Mouse (Mus musculus) CH12.LX (cell line): ENCODE data around the gene Plekha4. TPM values are rescaled to one million over a fixed set of nuclear protein-coding genes. Genes with fewer than 3 reads are reported as not detected.

Experiments
- DNase-seq: peaks from one replicate; pipeline ENCODE4 v3.0.0-alpha.2; 2013; ENCODE audit errors: extremely low read depth
- H3K27ac ChIP-seq: 2 replicates; pipeline ENCODE4 v1.5.1; 2012; ENCODE audit warnings: low read depth, mild to moderate bottlenecking, control low read depth, moderate library complexity; ENCODE audit not compliant: insufficient read depth
- H3K27me3 ChIP-seq: replicated peaks from 2 replicates; pipeline ENCODE3; 2012; ENCODE audit warnings: inconsistent platforms
- H3K36me3 ChIP-seq, 2 experiments: replicated peaks in 1 of 2; 2 replicates each; pipeline versions ENCODE3 to v1.6.1; 2012; ENCODE audit warnings: inconsistent platforms in 1 of 2, low read length in 1 of 2, mild to moderate bottlenecking in 1 of 2, mixed read lengths in 1 of 2, moderate library complexity in 1 of 2; ENCODE audit not compliant: control insufficient read depth in 1 of 2, insufficient read depth in 1 of 2
- H3K4me1 ChIP-seq, 2 experiments: 2 replicates each; pipeline ENCODE4 v1.6.1; 2012; ENCODE audit warnings: inconsistent platforms in 1 of 2, moderate library complexity in 1 of 2; ENCODE audit not compliant: insufficient read depth in 2 of 2, control insufficient read depth in 1 of 2
- H3K4me2 ChIP-seq: 2 replicates; pipeline ENCODE4 v1.6.1; 2012; ENCODE audit warnings: low read depth, mild to moderate bottlenecking, control low read depth; ENCODE audit not compliant: poor library complexity, insufficient read depth, severe bottlenecking
- H3K4me3 ChIP-seq, 3 experiments: fragments of 150-350 bp in 1 of 3; sonication (generic) in 1 of 3; replicated peaks in 1 of 3; 2 replicates each; pipeline versions ENCODE3 to v1.5.1; 2011 to 2012; ENCODE audit warnings: low read depth in 2 of 3, low read length in 2 of 3, mild to moderate bottlenecking in 2 of 3, moderate library complexity in 2 of 3, control low read depth in 1 of 3, improper control_type of control experiment in 1 of 3, inconsistent platforms in 1 of 3, mixed read lengths in 1 of 3; ENCODE audit not compliant: poor library complexity in 1 of 3
- H3K79me2 ChIP-seq: replicated peaks from 2 replicates; pipeline ENCODE4 v1.6.1; 2012; ENCODE audit warnings: mild to moderate bottlenecking, moderate library complexity; ENCODE audit not compliant: control insufficient read depth, poor library complexity, insufficient read depth, severe bottlenecking; ENCODE audit errors: extremely low read depth
- H3K9ac ChIP-seq: 2 replicates; pipeline ENCODE4 v1.6.1; 2012; ENCODE audit warnings: low read depth, mild to moderate bottlenecking, control low read depth, moderate library complexity; ENCODE audit not compliant: insufficient read depth
- H3K9me3 ChIP-seq: replicated peaks from 2 replicates; pipeline ENCODE3; 2012; ENCODE audit warnings: low read length, inconsistent platforms, mixed read lengths
- CHD1 ChIP-seq: IDR thresholded peaks from 2 replicates; pipeline ENCODE4 v1.6.1; 2012; ENCODE audit warnings: low read depth, low read length, improper control_type of control experiment, inconsistent platforms
- CHD2 ChIP-seq: IDR thresholded peaks from 2 replicates; pipeline ENCODE4 v1.6.1; 2011; ENCODE audit warnings: low read length, improper control_type of control experiment
- CTCF ChIP-seq, 2 experiments: IDR thresholded peaks in 1 of 2; conservative IDR thresholded peaks in 1 of 2; 2 replicates each; pipeline ENCODE4 v1.5.1; 2011 to 2012; ENCODE audit warnings: low read depth in 2 of 2, low read length in 2 of 2, improper control_type of control experiment in 1 of 2, inconsistent platforms in 1 of 2, mild to moderate bottlenecking in 1 of 2, moderate library complexity in 1 of 2
- E2F4 ChIP-seq: IDR thresholded peaks from 2 replicates; pipeline ENCODE4 v1.6.1; 2011; ENCODE audit warnings: low read depth, low read length, improper control_type of control experiment; ENCODE audit not compliant: insufficient replicate concordance
- EP300 ChIP-seq: IDR thresholded peaks from 2 replicates; pipeline ENCODE4 v1.6.1; 2011; ENCODE audit warnings: low read length, improper control_type of control experiment
- ETS1 ChIP-seq: conservative IDR thresholded peaks from 2 replicates; pipeline ENCODE4 v1.6.1; 2012; ENCODE audit warnings: low read depth, mild to moderate bottlenecking, inconsistent platforms, low read length, improper control_type of control experiment, moderate library complexity
- HCFC1 ChIP-seq: IDR thresholded peaks from 2 replicates; pipeline ENCODE4 v1.6.1; 2012; ENCODE audit warnings: low read depth, mild to moderate bottlenecking, inconsistent platforms, low read length, improper control_type of control experiment
- IRF4 ChIP-seq: IDR thresholded peaks from 2 replicates; pipeline ENCODE4 v1.6.1; 2014; ENCODE audit warnings: low read depth, mild to moderate bottlenecking, inconsistent platforms, low read length, improper control_type of control experiment
- JUN ChIP-seq: IDR thresholded peaks from 2 replicates; pipeline ENCODE4 v1.6.1; 2011; ENCODE audit warnings: low read depth, mild to moderate bottlenecking, low read length, improper control_type of control experiment, moderate library complexity; ENCODE audit not compliant: insufficient read depth
- MEF2A ChIP-seq: IDR thresholded peaks from 2 replicates; pipeline ENCODE4 v1.6.1; 2014; ENCODE audit warnings: low read depth, mild to moderate bottlenecking, inconsistent platforms, low read length, improper control_type of control experiment, borderline replicate concordance
- MXI1 ChIP-seq: IDR thresholded peaks from 2 replicates; pipeline ENCODE4 v1.6.1; 2011; ENCODE audit warnings: mild to moderate bottlenecking, low read depth, low read length, improper control_type of control experiment
- MYC ChIP-seq: IDR thresholded peaks from 2 replicates; pipeline ENCODE4 v1.6.1; 2011; ENCODE audit warnings: low read depth, mild to moderate bottlenecking, improper control_type of control experiment, low read length
- NRF1 ChIP-seq: IDR thresholded peaks from 2 replicates; pipeline ENCODE4 v1.6.1; 2014; ENCODE audit warnings: low read depth, mild to moderate bottlenecking, inconsistent platforms, low read length, improper control_type of control experiment, moderate library complexity
- POLR2A ChIP-seq: IDR thresholded peaks from 2 replicates; pipeline ENCODE4 v1.6.1; 2011; ENCODE audit warnings: low read depth, mild to moderate bottlenecking, improper control_type of control experiment, low read length
- RCOR1 ChIP-seq: conservative IDR thresholded peaks from 2 replicates; pipeline ENCODE4 v1.6.1; 2012; ENCODE audit warnings: low read depth, mild to moderate bottlenecking, inconsistent platforms, low read length, improper control_type of control experiment
- SMC3 ChIP-seq: IDR thresholded peaks from 2 replicates; pipeline ENCODE4 v1.6.1; 2011; ENCODE audit warnings: low read depth, low read length, improper control_type of control experiment
- USF1 ChIP-seq: IDR thresholded peaks from 2 replicates; pipeline ENCODE4 v1.6.1; 2014; ENCODE audit warnings: low read depth, mild to moderate bottlenecking, inconsistent platforms, low read length, improper control_type of control experiment
- ZC3H11A ChIP-seq: IDR thresholded peaks from 2 replicates; pipeline ENCODE4 v1.6.1; 2012; ENCODE audit warnings: low read depth, mild to moderate bottlenecking, inconsistent platforms, low read length, improper control_type of control experiment
- dilution Hi-C: fragments of 300-500 bp; cut with MboI; formaldehyde crosslinking; loops from 2 replicates; pipeline ENCODE4 v1.14.3; 2020; ENCODE audit warnings: low sequenced_read_pairs; ENCODE audit not compliant: extremely low pct_unique_long_range_greater_than_20kb, extremely low pct_ligation_motif_present
- in situ Hi-C: fragments of 300-500 bp; cut with MboI; formaldehyde crosslinking; loops from 3 replicates; pipeline ENCODE4 v1.14.3; 2019; ENCODE audit warnings: low sequenced_read_pairs, low pct_ligation_motif_present, low pct_unique_long_range_greater_than_20kb, mixed read lengths
- polyA plus RNA-seq: library from polyadenylated mRNA; unstranded; fragments of >175 nt; gene quantifications from 2 replicates; pipeline ENCODE4 v1.2.1, GENCODE M21; 2012; ENCODE audit warnings: low read depth; ENCODE audit not compliant: insufficient read length
- total RNA-seq, 2 experiments: library from RNA; depleted of rRNA; stranded (reverse); fragments of 300-350 nt in 1 of 2; fragments of >200 nt in 1 of 2; gene quantifications; 2 replicates each; pipeline ENCODE4 v1.2.3; 2012 to 2014

The Plekha4 gene
- total and polyA plus RNA-seq, 3 experiments: 0.25 to 0.90 (median 0.28) TPM

DNA sequence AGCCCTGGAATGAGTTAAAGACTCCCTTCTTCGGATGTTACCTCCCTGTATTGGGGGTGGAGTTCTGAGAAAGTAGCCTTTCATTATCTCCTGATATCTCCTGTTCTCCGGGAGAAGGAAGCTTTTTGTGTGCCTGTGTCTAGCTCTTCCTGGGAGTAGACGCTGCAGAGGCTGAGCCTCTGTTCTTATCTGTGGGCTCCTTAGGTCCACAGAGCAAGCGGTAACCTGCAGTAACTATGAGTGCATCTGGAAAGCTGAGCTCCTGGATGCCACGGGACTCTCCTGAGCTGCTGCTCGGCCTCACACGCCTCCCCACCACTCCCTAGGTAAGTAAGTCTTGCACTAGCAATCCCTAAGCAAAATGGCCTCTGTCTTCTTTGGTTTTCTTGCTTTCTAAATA is 40.0 kb upstream of the Plekha4 start:
- peaks cover 7 to 33% of the 10 kb centered on the region in 2 experiments for H3K36me3 ChIP-seq
- no peak overlapping the region for H3K4me3 ChIP-seq
- TF ChIP-seq HCFC1 (no peak), EP300 (no peak), NRF1 (no peak), ETS1 (no peak), POLR2A (no peak), RCOR1 (no peak), E2F4 (no peak), SMC3 (no peak)
- no peaks in the 10 kb centered on the region for H3K79me2 ChIP-seq
- H3K4me1 ChIP-seq: peaks cover 4 to 24% of the 10 kb centered on the region in 2 experiments; a peak in 3 of 4 replicates
- in situ Hi-C loops (no loop called here), dilution Hi-C loops (no loop called here)
- H3K27ac ChIP-seq: no peak overlapping the region
- no peak overlapping the region for H3K4me2 ChIP-seq
- no peaks in the 10 kb centered on the region for H3K27me3 ChIP-seq
- H3K9ac ChIP-seq: no peak overlapping the region
- H3K9me3 ChIP-seq: no peaks in the 10 kb centered on the region
- no peak for DNase-seq

DNA sequence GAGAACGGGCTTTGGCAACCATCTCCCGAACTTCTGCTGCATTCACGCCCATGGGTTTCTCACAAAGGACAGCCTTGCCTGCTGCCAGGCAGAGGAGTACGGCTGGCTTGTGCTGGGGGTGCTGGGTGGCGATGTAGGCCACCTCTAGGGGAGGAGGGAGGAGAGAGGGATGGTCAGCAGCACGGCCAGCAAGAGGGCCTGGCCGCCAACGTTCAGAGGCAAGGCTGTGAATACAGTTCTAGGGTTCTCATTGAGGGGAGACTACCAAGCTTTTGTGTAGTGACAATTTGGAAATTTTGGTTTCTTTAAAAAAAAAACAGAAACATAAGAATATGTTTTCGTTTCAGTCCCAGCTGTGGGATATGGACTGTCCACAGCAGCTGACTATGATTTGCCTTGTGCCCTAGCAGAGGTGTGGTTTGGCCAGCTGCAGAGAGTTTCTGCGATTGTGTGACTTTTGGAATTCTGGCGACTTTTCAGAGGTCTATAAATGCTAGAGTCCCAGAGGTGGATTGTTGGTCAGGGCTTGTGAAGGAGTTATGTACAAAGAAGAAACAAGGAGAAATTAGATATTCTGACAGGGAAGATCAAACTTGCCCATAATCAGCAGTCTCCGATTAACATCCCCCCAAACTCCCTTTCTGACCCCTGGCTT is 39.2 kb upstream of the Plekha4 start, which contains the start of gene Gm45808:
Gene Gm45808, minus strand, starts transcription at position 51 of the 655 bp plus-strand sequence.
- DNase-seq: no peak
- no peak within 1 kb of the TSS for H3K4me2 ChIP-seq

DNA sequence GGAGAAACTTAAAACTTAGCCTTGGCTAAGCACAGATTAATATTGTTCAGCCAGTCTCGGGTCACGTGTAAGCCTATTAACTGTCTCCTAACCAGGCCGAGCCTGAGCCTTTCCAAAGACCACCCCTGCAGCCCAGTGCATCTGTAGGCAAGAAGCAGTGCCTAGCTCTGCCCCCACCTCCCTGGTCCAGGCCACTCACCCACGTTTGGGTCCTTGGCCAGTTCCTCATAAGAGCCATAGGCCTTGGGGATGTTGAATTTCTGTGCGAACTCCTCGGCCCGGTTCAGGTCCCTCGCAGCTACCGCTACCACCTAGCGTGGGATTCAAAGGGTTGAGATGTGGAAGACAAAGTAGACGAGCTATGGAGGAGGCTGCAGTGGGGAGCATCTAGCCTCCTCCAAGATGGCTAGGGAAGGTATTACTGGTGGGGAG is 38.3 kb upstream of the Plekha4 start:
- TF ChIP-seq CHD1: no peak
- no peak for TF ChIP-seq IRF4
- TF ChIP-seq MYC: no peak
- TF ChIP-seq SMC3: no peak
- no peak for TF ChIP-seq MXI1
- TF ChIP-seq MEF2A: no peak
- peaks cover 8 to 30% of the 10 kb centered on the region in 2 experiments for H3K36me3 ChIP-seq

More for the DNA sequence above, 39.2 kb upstream of the Plekha4 start, which contains the start of gene Gm45808:
- dilution Hi-C loops: no loop called here
- Histone ChIP-seq H3K4me1 (peaks cover 4 to 25% of the 10 kb centered on the region in 2 experiments; a peak in 3 of 4 replicates), H3K4me3 (no peak within 1 kb of the TSS), H3K9ac (no peak within 1 kb of the TSS), H3K36me3 (peaks cover 7 to 28% of the 10 kb centered on the region in 2 experiments), H3K27ac (no peak within 1 kb of the TSS)
- no peak for TF ChIP-seq POLR2A
- no peak for TF ChIP-seq SMC3
- TF ChIP-seq MXI1: no peak
- no peak for TF ChIP-seq E2F4
- no peak for TF ChIP-seq CHD2
- TF ChIP-seq CTCF (conservative IDR thresholded peaks at IDR 0.05 in 1 of 2, IDR thresholded peaks at IDR 0.05 in 1 of 2; ENCODE audit: low read depth in 2 of 2, low read length in 2 of 2): no peak
- TF ChIP-seq JUN: no peak
- TF ChIP-seq USF1: no peak
- no peak for TF ChIP-seq ZC3H11A
- TF ChIP-seq, all 38 proteins: peak for 0
- in situ Hi-C loops: no loop called here
- Histone ChIP-seq H3K9me3 (no peaks in the 10 kb centered on the region), H3K27me3 (no peaks in the 10 kb centered on the region), H3K79me2 (no peaks in the 10 kb centered on the region)

More for the DNA sequence above, 38.3 kb upstream of the Plekha4 start:
- peaks cover 4 to 25% of the 10 kb centered on the region in 2 experiments; a peak in 3 of 4 replicates for H3K4me1 ChIP-seq
- no peaks in the 10 kb centered on the region for H3K9me3 ChIP-seq
- no peaks in the 10 kb centered on the region for H3K27me3 ChIP-seq
- H3K4me3 ChIP-seq: peak overlapping the region; percentile 69 to 77 (median 74)
- DNase-seq: no peak
- in situ Hi-C loops: no loop called here
- no peaks in the 10 kb centered on the region for H3K79me2 ChIP-seq
- peak overlapping the region; percentile 87 for H3K9ac ChIP-seq
- peak overlapping the region; percentile 57 for H3K4me2 ChIP-seq
- no peak overlapping the region for H3K27ac ChIP-seq
- dilution Hi-C loops: no loop called here
